Mouse (Mus musculus) bone marrow macrophage, adult 2 months (primary cell): ENCODE measurements around the gene Dip2b.

Experiments
- CTCF ChIP-seq: IDR thresholded peaks from 2 replicates; pipeline ENCODE4 v1.5.1; 2012; ENCODE audit warnings: low read depth, mild to moderate bottlenecking, low read length, moderate library complexity
- POLR2A ChIP-seq: IDR thresholded peaks from 2 replicates; pipeline ENCODE4 v1.6.1; 2012; ENCODE audit warnings: mild to moderate bottlenecking, low read depth, low read length, borderline replicate concordance

- TF ChIP-seq CTCF (no peak), POLR2A (no peak)
These were observed 171.5 kb downstream of the Dip2b start for GRCm38 (mm10) chr15:100210013-100210412.
